Mouse (Mus musculus): Measurements from ENCODE around the gene Tmem262. TPM values are rescaled to one million over a fixed set of nuclear protein-coding genes. Genes with fewer than 3 reads are reported as not detected.
A peak's percentile ranks its signal among the peaks of the same experiment; 100 is the strongest.

Tmem262 gene
- polyA plus RNA-seq, 1 experiment = not detected

DNA sequence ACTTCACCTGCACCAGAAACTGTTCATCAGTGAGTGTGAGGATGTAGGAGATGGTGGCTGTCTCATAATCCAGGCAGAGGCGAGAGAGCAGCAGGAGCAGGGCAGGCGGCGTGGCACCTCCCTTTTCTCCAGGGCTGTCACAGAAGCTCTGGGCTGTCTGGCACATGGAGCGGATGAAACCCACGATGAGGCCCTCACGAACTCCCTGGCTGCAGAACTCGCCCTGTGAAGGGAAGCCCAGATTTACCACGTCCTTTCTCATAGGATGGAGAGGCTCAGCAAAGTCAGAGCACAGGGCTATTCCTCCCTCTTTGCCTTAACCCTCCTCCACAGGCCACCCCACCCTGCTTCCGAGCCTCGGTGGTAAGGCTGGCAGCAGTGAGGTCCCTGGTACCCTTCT is 10.0 kb upstream of the Tmem262 start:
- peaks cover 6% of the 10 kb centered on the region; the same call in 1 of the 2 replicates for H3K4me1 ChIP-seq (ENCODE audit: control insufficient read depth, insufficient read depth, insufficient read length, low read length)
- H3K27ac ChIP-seq (replicated peaks; ENCODE audit: low read depth, low read length) = no peak overlapping the region
- H3K4me3 ChIP-seq (ENCODE audit: insufficient read depth, low read depth, low read length) = no peak overlapping the region

DNA sequence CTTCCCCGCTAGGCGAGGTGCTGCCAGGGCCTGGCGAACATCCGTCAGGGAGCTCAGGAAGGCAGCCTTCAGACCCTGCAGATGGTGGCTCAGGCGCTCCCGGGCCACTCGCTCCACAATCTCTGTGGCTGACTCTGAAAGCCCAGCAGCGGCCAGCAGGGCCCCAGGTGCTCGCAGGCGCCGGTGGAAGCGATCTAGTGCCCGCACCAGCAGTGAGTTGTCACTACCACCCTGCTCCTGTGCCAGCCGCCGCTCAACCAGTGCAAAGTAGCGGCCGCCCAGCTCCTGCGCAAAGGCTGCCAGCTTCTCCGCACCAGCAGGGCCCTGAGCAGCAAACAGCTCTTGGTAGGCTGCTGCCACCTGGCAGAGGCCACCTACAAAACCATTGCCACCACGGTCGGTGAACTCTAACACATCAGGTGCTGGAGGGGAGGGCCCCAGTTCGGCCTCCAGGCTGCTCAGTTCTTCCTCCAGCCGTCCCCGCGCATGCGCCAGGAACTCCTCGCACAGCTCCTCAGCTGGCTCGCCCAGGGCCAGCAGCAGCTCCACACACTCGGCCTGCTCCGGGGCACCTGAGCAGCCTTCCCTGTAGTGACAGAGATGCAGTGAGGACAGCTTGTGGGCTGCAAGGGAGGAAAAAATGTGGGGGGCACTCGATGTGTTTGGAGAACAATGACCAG is 9.1 kb upstream of the Tmem262 start:
- Histone ChIP-seq H3K4me3 (ENCODE audit: insufficient read depth, low read depth, low read length) (no peak overlapping the region), H3K27ac (replicated peaks; ENCODE audit: low read depth, low read length) (no peak overlapping the region), H3K4me1 (ENCODE audit: control insufficient read depth, insufficient read depth, insufficient read length, low read length) (peaks cover 6% of the 10 kb centered on the region; the same call in 1 of the 2 replicates)

DNA sequence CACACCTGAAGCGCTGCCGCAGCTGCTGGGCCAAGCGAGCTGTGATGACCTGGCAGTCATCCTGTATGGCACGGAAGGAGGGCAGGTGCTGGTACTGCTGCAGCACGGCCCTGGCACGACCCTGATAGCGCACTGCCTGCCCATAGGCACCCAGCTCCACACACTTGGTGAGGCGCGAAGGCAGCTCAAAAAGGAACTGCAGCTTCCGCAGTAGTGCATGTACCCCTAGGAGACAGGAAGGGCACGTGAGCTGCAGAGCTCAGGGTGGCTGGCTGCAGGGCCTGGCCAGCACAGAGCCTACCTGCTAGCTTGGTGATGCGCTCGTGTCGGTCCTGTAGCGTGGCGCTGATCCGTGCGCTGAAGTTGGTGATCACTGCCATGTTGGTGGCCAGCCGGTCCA is 8.6 kb upstream of the Tmem262 start:
- H3K4me3 ChIP-seq (ENCODE audit: insufficient read depth, low read depth, low read length) = no peak overlapping the region
- H3K4me1 ChIP-seq (ENCODE audit: control insufficient read depth, insufficient read depth, insufficient read length, low read length) = peaks cover 9% of the 10 kb centered on the region
- H3K27ac ChIP-seq (replicated peaks; ENCODE audit: low read depth, low read length) = no peak overlapping the region

DNA sequence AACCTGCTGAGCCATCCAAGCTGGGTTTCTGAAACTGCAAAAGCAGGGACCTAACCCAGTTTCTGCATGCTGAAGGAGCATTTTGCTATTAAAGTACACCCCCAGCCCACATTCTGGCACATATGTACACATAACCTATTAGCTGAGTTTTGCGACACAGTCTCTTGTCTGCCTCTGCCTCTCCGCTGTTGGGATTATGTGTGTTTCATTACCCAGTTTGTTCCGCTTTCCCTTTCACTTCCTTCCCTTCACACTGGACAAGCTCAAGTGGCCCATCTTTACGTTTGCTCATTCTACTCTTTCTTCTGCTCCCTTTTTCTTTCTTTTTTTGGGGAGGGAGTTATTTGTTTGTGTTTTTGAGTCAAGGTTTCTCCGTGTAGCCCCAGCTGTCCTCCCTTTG is 5.9 kb upstream of the Tmem262 start:
- Histone ChIP-seq H3K4me1 (ENCODE audit: control insufficient read depth, insufficient read depth, insufficient read length, low read length) (peaks cover 4% of the 10 kb centered on the region), H3K4me3 (ENCODE audit: insufficient read depth, low read depth, low read length) (no peak overlapping the region), H3K27ac (replicated peaks; ENCODE audit: low read depth, low read length) (0 out of 2 replicates have a peak overlapping the region, but pooled peaks have one; percentile 10)

DNA sequence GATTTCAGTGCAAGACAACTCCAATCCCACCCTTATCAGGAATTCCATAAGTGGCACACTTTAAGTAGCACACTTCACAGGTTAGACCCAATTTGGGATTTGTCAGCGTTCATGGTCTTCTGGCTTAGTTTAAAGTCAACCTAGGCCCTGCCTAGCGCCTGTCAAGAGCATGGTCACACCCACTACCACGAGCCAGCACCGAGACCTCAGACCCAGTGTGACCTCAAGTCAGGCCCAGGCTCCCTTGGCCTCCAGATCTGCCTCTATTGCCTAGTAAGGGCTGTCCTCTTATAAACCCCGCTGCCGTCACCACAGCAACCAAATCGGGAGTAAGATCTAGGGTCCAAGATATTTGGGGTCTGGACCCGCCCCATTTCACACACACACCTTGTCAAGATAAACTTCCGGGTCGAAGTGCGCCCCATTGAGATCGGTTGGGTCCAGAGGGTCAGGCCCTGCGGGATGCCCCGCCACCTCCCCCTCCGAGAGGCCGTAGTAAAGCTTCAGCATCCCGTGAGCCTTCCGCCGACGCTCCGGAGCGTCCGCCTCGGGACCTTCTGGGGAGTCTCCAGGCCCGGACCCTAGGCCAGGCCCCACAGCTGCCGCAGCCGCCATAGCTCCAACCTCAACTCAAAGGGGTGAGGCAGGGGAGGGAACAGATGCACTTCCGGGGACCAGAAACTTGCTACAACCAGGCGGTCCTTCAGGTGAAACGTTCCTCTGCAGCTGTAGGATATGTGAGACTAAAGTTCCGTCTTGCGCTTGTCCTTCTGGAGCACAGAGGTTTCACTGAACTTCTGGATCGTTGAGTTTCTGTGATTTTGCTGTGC is 3.1 kb upstream of the Tmem262 start, which contains the start of gene Vps51:
TSS of gene Vps51 (minus strand) at position 668 of the 830 bp plus-strand sequence.
- peak within 1 kb of the TSS; percentile 75 for H3K27ac ChIP-seq (replicated peaks; ENCODE audit: low read depth, low read length)
- H3K4me1 ChIP-seq (ENCODE audit: control insufficient read depth, insufficient read depth, insufficient read length, low read length) = peaks cover 4% of the 10 kb centered on the region
- H3K4me3 ChIP-seq (ENCODE audit: insufficient read depth, low read depth, low read length) = peak within 1 kb of the TSS; percentile 83

DNA sequence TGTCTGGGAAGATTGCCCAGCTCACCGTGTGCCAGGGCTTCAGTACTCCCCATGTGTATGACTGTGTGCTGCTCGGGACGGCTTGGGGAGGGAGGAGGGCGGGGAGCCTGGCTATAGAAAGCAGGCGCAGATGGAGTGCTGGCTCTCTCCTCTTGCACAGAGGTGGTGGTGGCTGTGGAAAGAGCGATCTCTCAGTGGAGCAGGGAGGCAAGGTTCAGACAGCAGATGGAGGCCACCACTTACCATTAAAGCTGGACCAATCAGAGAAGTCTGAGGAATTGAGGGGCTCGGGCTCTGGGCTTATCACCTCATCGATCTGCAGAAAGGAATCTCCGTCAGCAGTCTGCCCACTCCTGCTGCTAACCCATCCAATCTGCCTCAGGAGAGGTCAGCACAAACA is 2.3 kb downstream of the Tmem262 start, which contains the start of gene Gm28374:
TSS of gene Gm28374 (minus strand) at position 101 of the 400 bp plus-strand sequence.
- H3K27ac ChIP-seq (replicated peaks; ENCODE audit: low read depth, low read length) = no peak within 1 kb of the TSS
- H3K4me1 ChIP-seq (ENCODE audit: control insufficient read depth, insufficient read depth, insufficient read length, low read length) = peaks cover 4% of the 10 kb centered on the region; the same call in 1 of the 2 replicates
- no peak within 1 kb of the TSS for H3K4me3 ChIP-seq (ENCODE audit: insufficient read depth, low read depth, low read length)

DNA sequence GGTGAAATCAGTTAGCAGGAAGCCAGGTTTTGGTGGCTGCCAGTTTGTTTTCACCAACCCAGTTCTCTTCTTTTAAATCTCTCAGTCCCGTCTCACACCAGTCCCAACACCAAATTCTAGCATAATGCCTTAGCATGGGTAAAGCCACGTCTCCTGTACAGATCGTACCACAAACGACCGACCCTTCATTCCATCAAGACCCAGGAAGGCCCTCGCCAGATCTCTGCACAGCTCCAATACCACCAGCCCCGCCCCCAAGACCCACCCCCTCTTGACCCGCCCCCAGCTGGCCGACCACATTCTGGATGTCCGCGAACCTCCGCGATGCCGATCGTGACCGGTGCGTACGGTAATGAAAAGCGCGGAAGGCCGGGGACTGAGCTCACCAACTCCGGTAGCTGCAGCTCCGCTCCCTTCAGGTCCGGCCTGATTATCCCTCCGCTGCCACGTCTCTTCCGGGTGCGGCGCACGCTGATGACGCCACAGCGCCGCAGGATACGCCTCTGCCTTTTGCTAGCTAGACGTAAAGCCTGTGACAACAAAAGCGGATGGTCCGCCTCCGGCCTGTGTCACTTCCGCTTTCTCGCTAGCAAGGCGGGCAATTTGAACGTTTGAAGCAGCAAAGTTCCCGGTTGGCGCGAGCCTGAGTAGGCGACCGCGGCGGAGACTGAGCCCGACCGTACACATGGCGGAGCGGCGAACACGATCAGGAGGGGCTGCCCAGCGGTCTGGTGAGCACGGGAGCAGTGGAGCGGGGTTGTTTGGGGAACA is 4.8 kb downstream of the Tmem262 start, which contains the start of the genes Zfpl1 and Cdca5:
TSS of gene Zfpl1 (minus strand) at position 479 of the 771 bp plus-strand sequence.
TSS of gene Cdca5 (plus strand) at position 506 of the 771 bp plus-strand sequence.
- Histone ChIP-seq H3K27ac (replicated peaks; ENCODE audit: low read depth, low read length) (peak within 1 kb of the TSS; percentile 36), H3K4me1 (ENCODE audit: control insufficient read depth, insufficient read depth, insufficient read length, low read length) (peaks cover 4% of the 10 kb centered on the region; the same call in 1 of the 2 replicates), H3K4me3 (ENCODE audit: insufficient read depth, low read depth, low read length) (peak within 1 kb of the TSS; percentile 63)

DNA sequence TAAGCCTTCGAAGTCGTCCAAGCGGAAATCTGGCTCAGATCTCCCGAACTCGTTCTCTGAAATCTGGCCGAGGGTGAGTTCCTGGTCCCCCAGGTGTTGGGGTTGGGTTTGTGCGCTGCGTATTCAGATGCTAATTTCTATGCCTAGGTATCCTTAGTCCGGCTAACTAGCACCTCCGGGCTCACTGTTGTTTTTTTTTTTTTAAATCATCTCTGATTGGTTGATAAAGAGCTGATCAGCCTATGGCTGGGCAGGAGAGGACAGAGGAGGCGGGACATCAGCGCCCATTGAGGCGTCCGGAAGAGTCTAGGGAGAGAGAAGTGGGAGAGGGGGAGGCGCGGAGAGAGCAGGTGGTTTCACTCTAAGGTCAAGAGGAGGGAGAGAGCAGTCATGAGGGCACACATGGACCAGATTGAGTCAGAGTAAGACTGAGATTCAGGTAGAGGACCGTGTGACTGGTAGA is 5.6 kb downstream of the Tmem262 start:
- H3K4me1 ChIP-seq (ENCODE audit: control insufficient read depth, insufficient read depth, insufficient read length, low read length) = peaks cover 4% of the 10 kb centered on the region; the same call in 1 of the 2 replicates
- no peak overlapping the region for H3K27ac ChIP-seq (replicated peaks; ENCODE audit: low read depth, low read length)
- peak overlapping the region; percentile 61 for H3K4me3 ChIP-seq (ENCODE audit: insufficient read depth, low read depth, low read length)

DNA sequence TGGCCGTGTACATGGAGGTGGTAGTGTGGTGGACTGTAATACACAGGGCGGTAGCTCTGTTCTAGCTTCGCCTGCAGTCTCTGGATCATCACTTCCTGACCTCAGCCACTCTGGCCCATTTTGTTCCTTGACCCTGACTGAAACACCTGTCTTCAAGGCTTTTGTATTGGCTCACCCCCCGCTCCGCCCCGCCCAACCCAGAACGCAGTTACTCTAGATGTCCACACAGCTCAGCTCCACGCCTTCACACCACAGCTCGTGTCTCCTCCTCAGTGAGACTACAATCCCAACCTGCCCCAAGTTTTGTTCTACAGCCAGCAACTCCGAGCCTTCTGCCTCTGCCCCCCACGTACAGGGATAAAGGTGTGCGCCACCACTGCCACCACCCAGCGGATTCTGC is 9.0 kb downstream of the Tmem262 start:
- Histone ChIP-seq H3K4me3 (ENCODE audit: insufficient read depth, low read depth, low read length) (no peak overlapping the region), H3K27ac (replicated peaks; ENCODE audit: low read depth, low read length) (no peak overlapping the region), H3K4me1 (ENCODE audit: control insufficient read depth, insufficient read depth, insufficient read length, low read length) (peaks cover 2% of the 10 kb centered on the region; the same call in 1 of the 2 replicates)

DNA sequence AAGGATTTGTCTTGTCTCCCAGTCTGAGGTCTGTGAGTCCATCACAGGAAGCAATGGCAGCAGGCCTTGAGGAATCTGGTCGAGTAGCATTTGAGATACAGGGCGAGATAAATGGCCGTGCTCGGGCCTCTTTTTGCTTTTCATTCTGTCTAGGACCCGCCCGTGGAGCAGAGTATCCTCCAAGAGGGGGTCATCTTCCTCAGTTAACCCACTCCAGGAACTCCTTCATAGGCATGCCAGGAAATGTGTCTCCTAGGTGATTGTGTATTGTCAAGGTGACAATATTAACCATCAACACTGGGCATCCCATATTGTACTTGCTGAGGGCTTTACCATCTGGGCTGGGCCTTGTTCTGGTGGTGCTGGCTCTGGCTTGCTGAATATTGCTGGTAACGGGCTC is 14.3 kb downstream of the Tmem262 start, which contains the start of gene AC131692.1:
TSS of gene AC131692.1 (plus strand) at position 301 of the 400 bp plus-strand sequence.
- H3K4me1 ChIP-seq (ENCODE audit: control insufficient read depth, insufficient read depth, insufficient read length, low read length) = no peaks in the 10 kb centered on the region
- H3K27ac ChIP-seq (replicated peaks; ENCODE audit: low read depth, low read length) = no peak within 1 kb of the TSS
- H3K4me3 ChIP-seq (ENCODE audit: insufficient read depth, low read depth, low read length) = no peak within 1 kb of the TSS

DNA sequence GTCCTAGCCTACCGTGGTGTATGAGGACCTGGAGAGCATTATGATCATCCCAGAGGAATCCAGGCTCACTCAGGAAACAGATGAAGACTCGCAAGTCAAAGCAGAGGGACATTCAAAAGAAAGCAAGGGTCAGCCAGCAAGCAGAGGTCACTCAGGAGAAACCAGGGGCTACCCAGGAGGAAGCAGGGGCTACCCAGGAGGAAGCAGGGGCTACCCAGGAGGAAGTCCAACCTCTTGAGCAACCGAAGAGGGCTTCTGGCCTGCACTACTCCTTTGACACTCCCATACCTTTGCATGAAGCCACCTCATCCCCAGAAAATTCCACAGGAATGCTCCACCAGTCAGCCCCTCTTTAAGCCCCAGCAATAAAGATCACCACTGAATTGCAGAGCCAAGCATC is 18.0 kb downstream of the Tmem262 start:
- Histone ChIP-seq H3K4me1 (ENCODE audit: control insufficient read depth, insufficient read depth, insufficient read length, low read length) (no peaks in the 10 kb centered on the region), H3K27ac (replicated peaks; ENCODE audit: low read depth, low read length) (no peak overlapping the region), H3K4me3 (ENCODE audit: insufficient read depth, low read depth, low read length) (no peak overlapping the region)

DNA sequence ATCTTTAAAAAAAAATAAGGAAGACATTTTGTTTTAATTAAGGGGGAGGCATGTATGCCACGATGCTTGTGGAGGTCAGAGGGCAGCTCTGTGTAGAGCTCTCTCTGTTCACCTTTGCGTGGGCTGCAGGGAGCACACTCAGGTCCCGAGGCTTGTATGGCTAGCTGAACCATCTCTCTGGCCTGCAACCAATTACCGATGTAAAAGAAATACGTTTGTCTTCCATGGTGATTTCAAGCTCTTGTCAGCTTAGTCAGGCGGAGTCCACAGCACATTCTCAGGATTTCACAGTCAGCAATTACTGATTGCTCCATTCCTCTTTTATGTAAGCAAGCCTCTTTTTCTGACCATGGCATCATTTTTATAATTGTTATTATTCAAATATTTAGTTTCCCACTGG is 21.4 kb downstream of the Tmem262 start:
- H3K27ac ChIP-seq (replicated peaks; ENCODE audit: low read depth, low read length) = no peak overlapping the region
- no peaks in the 10 kb centered on the region for H3K4me1 ChIP-seq (ENCODE audit: control insufficient read depth, insufficient read depth, insufficient read length, low read length)
- H3K4me3 ChIP-seq (ENCODE audit: insufficient read depth, low read depth, low read length) = no peak overlapping the region

DNA sequence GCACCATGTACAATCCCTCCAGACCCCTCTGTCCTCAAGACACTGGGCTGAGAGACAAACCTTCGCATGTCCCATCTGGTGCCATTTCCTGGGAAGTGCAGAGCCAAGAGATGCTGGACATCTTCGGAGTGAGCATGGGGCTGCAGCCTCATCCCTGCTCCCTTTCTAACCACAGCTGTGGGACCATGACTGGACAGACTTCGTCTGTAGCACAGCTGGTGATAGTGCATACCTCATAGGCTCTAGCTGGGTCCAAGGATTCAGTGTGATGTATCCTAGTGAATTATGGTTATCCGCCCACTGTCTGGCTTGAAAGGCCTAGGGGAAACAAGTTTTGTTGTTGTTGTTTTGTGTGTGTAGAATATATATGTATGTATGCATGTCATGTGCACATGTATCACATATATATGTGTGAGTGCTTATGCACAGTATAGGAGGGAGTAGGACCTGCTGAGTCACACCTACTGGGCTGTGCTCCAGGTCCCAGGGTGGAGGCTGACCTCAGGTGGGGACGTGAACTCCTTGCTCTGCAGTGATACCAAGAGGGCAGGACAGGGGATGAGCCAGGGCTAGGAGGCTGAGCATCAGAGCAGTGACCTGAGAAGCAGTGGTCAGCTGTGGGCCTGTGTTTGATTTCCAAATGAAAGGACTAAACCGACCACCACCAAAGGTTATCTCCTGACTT is 22.5 kb downstream of the Tmem262 start:
- Histone ChIP-seq H3K4me1 (ENCODE audit: control insufficient read depth, insufficient read depth, insufficient read length, low read length) (no peaks in the 10 kb centered on the region), H3K4me3 (ENCODE audit: insufficient read depth, low read depth, low read length) (no peak overlapping the region), H3K27ac (replicated peaks; ENCODE audit: low read depth, low read length) (no peak overlapping the region)

DNA sequence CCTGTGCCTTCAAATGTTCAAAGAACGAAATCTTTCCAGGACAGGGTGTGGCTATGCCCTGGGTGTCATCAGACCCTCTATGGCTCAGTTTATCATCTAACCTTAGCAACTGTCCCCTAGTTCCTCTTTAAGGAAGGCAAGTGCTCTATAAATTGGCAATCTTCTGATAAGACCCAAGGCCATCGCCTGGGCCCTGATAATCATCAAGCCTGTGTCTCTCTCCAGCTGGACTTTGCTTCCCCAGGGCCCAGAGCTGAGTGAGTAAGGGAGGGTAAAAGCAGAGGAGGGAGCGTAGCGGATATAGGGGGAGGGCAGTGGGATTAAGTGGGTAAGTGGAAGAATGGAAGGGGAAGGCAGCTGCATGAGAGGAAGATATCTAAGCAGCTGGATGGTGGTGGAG is 24.6 kb downstream of the Tmem262 start:
- Histone ChIP-seq H3K27ac (replicated peaks; ENCODE audit: low read depth, low read length) (no peak overlapping the region), H3K4me3 (ENCODE audit: insufficient read depth, low read depth, low read length) (no peak overlapping the region), H3K4me1 (ENCODE audit: control insufficient read depth, insufficient read depth, insufficient read length, low read length) (no peaks in the 10 kb centered on the region)

Data from brown adipose tissue, adult 24 weeks (tissue).